Mouse (Mus musculus): Measurements from ENCODE around the gene Rassf4. TPM values are rescaled to one million over a fixed set of nuclear protein-coding genes. Genes with fewer than 3 reads are reported as not detected.

The Rassf4 gene
- total RNA-seq, 2 experiments from 2014 or later, result 2.6 to 2.7 TPM

DNA sequence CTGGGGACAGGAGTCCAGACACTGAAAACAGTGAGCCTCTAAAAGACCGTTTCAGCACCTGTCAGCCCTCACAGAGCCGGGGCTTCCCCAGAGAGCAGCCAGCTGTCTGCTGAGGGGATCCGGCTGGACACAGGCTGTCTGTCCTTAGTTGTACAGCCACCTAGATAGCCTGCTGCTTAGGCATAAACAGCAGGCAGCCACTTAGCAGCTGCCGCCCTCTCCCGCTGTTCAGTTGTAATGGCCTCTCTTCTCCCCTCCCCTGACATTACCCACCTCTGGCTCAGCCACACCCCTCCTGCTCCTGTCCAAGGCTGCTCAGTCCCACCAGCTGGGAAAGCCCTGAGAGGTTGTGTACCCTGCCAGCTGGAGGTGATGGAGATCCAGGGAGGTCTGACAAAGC is 2.7 kb downstream of the Rassf4 start:
- no peak for DNase-seq

DNA sequence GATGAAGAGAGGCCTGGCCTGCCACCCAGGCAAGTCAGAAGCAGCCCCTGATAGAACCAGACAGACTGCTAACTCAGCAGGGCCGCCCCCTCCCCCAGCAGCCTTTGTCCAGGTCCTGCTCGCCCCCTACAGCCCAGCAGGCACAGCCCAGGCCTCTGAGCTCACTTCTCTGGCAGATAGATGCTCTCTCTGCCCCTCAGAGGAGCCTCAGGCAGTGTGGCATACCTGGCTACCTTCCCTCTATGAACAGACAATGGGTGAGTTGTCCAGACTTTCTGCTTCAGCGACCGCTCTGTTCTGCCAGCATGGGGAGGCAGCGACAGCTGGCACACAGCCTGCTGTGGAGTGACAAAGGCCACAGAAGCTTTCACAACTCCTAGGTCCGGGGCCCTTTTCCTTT is 3.6 kb downstream of the Rassf4 start:
- peak in 1 of 2 experiments; percentile 21 for DNase-seq

DNA sequence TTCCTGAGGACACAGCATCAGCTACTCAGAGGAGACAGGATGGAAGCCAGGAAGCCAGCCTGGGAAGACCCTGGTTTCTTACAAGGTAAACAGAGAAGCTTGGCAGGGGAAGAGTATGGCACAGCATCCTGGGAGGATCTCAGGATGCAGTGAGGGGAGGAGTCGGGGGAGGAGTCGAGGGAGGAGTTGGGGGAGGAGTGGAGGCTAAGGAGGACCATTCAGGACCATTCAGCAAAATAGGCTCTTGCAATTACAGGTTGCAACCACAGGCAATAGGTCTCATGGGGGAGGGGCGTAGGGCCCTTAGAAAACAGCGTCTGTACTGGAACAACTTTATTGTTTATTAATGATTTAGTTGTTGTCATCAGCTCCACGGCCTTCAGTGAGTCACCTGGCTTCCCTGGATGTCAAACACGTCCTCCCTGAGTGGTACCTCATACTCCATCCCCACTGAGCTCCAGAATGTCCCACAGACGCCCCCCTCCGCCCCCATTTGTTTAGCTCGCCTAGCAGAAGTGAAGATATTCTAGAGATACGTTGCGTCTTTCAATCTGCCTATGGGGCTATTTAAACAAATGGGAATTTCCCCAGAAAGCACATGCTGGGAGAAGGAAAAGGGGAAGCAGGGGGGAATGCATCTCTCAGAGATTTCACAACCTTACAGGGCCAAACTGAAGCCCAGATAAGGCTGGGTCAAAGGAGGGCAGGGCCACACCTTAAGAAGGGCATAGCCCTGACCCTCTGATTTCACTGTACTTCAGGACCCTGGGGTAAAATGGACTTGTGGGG is 4.9 kb downstream of the Rassf4 start:
- DNase-seq, result no peak

DNA sequence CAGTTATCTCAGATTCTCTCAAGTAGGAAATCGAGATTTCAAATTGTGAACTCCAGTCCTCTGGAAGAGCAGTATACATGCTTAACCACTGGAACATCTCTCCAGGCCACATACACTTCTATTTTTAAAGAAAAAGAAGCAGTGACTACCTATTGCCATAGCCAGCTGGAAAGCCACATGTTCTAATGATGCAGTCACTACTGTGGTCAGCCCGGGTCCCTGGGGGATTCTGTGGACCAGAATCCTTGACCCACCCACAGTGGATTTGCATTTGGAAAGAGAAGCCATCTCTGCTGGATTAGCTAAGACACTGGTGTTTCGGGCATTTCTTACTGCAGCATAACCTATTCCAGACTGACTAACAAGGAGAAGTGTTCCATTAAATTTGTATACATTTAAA is 6.4 kb downstream of the Rassf4 start:
- DNase-seq, result no peak

DNA sequence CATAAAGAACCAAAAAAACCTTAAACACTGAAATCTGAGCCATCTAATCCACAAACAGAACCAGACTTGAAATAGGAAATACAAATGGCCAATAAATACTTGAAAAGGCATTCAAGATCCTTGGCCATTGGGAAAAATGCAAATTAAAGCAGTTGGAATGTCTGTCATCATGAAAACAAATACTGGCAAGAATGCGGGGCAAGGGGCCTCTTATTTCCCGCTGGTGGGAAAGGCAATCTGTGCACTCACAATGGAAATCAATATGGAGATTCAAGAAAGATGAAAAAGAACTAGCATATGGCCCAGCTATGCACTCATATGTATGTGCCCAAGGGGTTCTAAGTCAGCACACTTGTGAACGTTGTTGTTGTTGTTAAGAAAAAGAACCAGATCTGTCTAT is 6.9 kb downstream of the Rassf4 start:
- no peak for DNase-seq

DNA sequence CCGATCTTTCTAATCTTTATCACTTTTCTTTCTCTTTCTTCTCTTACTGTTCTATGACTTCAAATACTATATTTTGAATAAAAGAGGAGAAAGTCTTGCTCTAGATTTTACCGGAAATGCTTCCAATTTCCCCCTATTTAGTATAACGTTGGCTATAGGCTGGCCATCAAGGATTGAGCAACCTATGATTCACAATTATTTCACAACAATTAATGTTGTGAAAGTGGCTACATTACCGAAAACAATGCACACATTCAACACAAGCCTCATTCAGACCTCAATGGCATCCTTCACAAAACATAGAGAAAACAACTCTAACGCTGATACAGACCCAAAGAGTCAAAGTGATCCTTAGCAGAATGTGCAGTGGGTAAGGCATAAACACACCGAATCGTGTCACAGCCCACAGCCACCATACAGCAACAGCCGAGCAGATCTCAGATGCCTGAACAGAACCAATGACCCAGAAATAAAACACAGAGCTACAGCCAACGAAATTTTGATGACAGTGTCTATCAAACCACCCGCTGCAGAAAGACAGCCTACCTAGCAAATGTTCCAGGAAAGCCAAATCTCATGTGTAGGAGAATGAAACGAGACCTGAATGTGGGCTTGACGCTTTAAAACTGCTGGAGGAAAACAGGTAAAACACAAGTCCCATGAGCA is 7.5 kb downstream of the Rassf4 start:
- DNase-seq, result no peak

DNA sequence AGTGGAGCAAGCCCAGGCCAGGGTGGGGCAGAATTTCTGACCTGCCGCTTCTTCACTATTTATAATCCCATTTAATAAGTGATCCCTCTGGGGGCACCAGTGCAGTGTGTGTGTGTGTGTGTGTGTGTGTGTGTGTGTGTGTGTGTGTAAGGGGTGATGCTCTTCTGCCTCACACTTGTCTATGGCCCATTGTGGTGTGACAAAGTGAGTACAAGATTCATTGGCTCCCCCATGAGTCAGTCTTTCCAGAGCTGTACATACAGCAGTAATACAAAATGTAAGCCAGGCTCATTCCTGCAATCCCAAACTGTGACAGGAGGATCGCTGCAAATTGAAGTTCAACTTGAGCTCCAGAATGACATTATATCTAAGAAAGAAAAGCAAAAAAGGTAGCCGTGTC is 8.9 kb downstream of the Rassf4 start:
- DNase-seq, result no peak

DNA sequence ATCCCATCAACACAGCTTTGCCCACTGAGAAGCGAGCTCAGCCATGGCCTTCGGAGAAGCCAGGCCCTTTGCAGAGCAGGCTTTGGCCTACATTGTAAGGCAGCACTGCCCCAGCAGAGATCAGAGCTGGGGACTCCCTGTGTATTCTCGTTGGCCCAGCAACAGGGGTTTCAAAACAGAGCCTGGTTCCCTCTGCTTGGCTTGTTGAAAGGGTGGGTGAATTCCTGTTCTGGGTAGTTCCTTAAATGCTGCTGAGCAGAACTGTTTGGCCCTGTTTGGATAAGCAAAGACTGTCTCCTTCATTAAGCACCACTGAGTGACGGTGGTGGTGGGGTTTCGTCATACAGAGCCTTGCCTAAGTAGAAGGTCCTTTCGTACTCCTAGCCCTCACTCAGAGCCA is 9.7 kb downstream of the Rassf4 start:
- DNase-seq, result no peak

DNA sequence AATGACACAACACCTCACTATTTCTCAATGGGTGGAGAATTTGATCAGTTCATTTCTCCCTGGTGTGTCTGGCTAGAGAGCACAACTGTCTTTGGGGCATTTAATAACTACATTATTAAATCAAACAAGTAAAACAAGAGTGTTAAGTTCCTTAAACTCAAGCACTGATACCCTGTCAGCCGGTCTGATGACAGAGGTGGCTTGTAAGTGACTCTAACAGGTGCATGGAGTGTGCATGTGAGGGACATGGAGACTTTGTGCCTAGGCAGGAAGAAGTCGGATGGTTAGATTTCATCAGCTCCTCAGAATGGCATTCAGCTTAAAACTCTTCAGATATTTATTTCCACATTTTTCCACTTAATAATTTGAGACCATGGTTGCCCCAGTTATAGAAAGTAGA is 10.4 kb downstream of the Rassf4 start:
- DNase-seq, result no peak

DNA sequence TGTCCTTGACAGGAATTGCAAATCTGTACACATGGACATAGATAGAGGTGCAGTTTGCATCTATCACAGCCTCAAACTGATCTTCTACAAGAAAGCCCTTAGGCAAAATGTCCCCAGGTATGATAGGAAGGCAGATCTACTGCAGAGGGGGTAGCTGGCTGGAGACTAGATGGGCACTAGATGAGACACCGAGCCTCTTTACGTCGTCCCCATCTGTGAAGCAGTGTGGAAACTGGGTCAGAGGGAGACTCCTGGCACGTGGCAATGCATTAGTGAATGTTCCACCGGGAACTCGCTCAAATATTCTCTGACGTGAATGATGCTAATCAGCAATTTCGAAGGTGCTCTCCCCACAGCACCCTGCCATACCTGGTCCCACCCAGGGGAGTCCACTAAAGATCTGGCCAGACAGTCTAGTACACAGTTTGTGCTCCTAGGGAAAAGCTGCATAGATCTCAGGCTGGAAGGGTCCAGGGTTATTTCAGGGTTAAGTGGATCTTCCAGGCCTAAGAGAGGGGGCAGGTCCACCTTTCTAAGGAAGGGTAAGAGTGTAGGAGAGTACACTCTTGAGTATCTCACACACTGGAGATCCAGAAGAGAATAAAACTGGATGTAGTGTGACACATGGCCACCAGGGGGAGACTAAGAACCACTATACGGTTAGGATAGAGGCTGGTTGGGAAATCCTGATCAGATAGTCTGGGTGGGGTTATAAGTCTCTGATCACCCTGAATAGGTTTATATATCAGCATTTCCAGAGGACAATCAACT is 19.9 kb downstream of the Rassf4 start:
- DNase-seq, result peak in 1 of 2 experiments; percentile 30

DNA sequence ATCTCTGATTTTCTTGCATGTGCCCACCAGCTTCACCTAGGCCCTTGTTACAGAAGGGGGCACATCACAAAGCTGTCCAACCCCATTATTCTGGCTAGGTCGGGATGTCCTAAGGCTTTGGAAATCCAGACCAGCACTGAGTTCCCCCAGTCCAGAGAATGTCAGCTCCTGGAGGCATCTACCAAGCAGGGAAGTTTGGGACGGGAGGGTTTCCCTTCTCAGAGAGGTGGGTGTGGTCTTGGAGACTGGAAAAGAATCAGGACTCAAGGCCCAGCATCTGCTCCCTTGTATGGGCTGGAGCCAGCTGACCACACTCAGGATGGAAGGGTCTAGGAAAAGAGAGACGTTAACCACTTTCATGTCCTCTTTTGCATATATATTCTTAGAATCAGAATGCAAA is 20.6 kb downstream of the Rassf4 start:
- no peak for DNase-seq

DNA sequence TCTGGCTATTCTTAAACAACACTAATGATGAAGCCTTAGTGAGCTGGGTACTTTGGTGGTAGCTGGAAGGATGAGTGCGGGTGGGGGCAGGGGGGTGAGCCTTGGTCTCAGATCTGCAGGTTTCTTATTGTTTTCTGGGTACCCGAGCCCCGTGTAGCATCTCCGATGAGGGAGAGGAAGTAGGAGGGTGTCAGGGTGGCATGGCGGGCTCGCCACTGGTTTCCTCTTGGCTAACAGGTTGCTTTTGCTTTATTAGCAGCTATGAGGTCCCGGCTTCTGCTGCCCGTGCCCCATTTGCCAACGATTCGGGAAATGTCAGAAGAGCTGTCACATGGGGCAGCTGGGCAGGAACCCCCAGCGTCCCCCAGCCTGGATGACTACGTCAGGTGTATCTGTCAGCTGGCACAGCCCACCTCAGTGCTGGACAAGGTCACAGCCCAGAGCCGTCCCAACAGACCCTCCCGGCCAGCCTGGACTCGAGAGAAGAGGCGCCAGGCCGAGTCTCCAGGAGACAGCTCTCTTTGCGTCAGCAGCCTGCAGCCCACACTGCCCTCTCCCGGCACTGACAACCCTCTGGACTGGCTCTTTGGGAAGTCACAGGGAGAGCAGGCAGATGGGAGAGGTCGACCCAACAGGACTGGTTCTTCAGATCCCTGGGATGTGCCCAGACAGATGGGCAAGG is 22.2 kb downstream of the Rassf4 start:
- no peak for DNase-seq

DNA sequence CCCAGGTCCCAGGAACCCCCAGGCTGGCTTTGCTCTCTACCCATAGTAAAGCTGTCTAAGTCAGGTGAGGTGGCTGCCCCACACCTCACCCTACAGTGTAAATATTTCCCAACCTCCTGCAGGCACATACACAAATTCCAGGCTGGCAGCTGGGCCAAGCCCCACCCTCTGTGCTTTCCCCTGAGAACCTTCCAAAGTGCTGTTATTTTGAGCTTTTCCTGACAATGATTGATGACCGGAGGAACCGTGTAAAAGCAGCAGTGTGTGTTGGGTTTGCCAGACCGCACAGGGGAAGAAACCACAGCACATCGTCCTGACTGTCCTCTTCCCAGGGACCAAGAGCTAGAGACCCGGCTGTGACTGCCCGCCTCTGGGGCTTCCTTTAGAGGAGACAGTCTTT is 23.3 kb downstream of the Rassf4 start, which contains the start of gene Depp1:
Depp1 (plus strand) TSS at position 204 of the 400 bp plus-strand sequence.
- DNase-seq, result no peak

DNA sequence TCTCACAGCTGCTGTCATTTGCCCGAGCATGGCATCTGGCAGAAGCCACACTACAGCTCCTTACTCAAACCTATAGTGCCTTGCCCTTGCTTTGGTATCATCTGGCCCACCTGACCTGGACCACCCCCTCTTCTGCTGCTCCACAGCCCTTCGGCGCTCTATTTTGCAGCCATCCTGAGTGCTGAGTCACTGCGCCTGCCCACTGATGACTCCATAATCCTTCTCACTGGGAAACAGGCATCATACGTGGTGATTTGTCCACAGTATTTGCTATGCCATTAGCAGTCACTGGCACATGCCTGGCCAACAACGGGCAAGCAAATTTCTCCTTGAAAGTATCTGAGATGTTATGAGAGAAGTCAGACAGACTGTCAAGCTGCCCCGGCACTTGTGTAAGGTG is 23.9 kb downstream of the Rassf4 start:
- DNase-seq, result no peak

DNA sequence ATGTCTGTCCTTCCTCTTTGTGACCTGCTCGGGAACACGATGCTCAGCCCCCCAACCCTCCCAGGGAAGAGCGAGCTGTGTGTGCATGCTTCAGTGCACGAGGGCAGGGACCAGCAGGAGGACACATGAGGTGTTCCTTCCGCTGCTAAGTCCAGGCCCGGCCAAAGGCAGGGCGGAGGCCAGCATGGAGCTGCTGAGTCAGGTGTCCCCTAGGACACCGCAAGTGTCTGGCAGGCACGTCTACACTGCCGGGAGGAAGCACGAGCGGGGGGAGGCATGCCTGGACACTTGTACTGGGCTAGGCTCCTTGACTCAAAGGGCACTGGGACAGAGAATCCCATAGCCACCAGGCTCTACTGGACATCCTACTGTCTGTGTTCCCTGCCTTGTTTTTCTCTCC is 26.0 kb downstream of the Rassf4 start:
- DNase-seq, result no peak

DNA sequence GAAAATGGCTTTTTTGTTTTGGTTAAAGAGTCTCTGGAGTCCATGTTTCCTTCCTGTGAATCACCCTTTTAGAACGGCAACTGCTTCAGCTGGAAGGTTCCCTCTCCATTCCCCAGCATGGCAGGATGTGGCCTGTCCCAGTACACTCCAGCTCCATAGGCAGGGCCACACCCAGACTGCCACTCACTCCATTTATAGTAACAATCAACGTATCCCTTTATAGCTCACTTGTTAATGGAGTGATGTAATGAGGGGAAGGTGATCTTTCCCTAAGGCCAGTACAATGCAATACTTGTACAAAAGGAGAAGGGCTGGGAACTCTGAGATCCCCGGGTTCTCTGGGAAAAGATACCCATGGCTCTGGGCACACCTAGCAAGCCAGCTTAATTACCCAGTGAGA is 29.4 kb downstream of the Rassf4 start:
- DNase-seq, result no peak

DNA sequence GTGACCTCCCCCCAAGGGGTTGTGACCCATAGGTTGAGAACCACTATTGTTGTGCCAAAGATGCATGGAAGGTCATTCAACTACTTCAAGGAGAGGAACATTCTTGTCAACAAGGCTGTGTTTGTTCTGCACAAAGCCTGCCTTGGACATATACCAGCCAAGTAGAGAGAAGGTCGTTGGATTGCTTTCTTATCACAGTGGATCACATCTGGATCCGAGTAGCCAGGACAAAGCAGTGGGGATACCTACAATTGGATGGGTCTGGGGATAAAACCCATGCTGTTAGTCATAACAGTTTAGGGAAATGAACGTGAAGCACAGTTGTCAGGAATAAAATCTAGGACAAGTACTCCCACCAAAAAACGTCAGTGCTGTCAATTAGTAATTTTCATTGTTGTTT is 29.9 kb downstream of the Rassf4 start:
- no peak for DNase-seq

DNA sequence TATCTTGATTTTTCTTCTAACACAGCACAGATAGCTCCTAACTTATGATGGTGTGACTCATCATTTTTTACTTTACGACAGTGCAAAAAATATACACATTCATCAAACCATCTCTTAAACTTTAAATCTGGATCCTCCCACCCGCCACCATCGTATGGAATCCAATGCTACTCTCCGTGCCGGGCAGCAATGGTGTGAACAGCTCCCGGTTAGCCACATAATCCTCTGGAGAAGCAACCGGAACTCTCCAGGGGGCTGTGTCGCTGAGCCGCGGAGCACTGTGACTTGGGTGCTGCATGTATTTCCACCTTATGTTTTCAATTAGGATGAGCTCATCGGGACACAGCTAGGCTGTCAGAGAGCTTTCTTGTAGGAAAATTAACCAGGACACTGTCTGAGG is 30.8 kb downstream of the Rassf4 start:
- no peak for DNase-seq

DNA sequence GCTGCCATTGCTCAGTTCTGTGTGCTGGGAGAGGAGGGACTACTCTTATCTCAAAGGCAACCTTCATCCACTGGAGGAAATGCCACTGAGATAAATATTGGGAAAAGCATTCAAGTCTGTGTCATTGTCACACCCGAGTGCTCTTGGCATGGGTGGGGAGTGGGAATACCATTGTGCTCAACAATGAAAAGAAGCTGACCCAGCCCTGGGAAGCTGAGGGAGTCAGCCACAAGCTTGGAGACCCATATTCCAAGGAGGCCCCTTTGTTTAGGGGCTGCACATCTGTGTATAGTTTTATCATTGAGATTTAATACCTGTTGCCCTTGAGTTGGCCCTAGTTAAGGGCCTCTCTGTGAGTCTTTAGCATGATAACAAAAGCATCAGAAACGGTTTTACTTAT is 34.1 kb downstream of the Rassf4 start:
- no peak for DNase-seq

DNA sequence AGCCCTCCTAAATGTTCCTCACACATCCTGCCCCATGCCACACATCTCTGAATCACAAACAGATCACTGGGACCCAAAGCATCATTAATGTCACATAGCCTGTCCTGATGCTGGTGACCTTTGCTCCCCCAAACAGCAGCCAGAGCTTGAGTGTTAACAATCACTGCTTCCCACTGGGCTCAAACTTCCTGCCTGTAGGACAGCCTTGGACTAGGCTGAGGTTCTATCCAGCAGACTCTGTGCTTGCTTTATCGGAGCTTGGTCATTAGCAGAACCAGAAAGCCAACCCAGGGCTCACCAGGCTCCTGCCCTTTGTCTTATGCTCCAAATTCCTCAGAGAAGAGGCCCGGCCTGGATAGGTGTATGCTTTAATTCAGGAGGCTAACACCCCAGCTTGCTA is 34.9 kb downstream of the Rassf4 start:
- no peak for DNase-seq

DNA sequence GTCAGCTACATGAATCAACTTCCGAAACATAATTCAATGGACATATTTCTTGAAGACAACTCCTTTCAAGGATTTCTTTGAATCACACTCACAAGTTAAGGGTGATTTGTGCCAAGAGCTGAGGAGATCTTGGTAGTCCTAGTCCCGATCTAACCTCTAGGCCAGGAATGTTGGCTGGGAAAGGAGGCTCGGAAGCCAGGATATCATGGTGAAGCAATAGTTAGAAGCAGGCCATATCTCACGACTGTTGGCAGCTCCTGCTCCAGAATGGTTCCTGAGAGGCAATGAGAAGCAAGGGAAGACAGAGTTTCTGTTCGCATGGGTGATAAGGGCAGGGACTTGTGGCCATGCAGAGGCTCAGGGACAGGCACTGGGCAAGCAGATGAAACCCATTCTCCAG is 36.3 kb downstream of the Rassf4 start:
- DNase-seq, result no peak

DNA sequence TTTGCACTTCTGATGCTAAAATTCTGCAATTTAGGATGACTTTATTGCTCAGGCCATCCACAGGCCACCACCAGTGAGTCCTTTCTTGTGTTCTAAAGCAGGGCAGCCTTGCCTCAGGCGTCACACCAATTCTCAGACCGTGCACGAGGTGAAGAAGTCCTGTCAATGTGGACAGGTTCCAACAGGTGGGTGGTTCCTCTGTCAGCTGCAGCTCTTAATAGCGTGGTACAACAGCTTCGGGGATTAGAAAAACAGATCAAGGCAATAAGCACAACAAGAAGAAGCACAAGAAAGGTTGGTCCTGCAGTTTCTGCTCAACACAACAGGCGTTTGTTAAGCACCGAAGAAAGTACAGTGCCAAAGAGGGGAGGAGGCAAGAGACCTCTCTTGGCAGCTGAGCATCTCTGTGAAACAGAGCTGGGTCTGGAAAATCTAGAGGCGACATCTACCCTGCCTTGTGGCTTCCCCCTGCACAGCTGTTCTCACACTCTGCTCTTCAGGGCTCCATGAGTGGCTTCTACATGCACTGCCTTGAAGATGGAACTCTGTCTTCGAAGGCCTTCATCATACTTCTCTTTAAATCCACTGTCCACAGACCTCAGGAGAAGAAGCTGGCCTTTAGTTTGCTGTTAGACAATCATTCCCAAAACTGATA is 37.0 kb downstream of the Rassf4 start:
- DNase-seq, result no peak

All from layer of hippocampus, postnatal 36 days (tissue).